Mouse (Mus musculus) liver, embryonic 15.5 days (tissue): ENCODE measurements around the gene Setmar. TPM values are rescaled to one million over a fixed set of nuclear protein-coding genes. Genes with fewer than 3 reads are reported as not detected.

ENCODE experiments used
- ATAC-seq: fragments of 200-750 bp; cut with Nextera tagmentation; 2 replicates; pipeline ENCODE4 v1.8.0; 2017; ENCODE audit warnings: moderate number of reproducible peaks, mild to moderate bottlenecking, moderate library complexity; ENCODE audit not compliant: insufficient read depth
- H3K27ac ChIP-seq: fragments of 300-500 bp; sonication (generic); replicated peaks from 2 replicates; pipeline ENCODE4 v1.5.1; 2015; ENCODE audit warnings: mild to moderate bottlenecking, inconsistent platforms
- H3K27me3 ChIP-seq: fragments of 300-500 bp; sonication (generic); 2 replicates; pipeline ENCODE4 v1.6.1; 2015; ENCODE audit warnings: mild to moderate bottlenecking, inconsistent platforms
- H3K36me3 ChIP-seq: fragments of 300-500 bp; sonication (generic); replicated peaks from 2 replicates; pipeline ENCODE4 v1.6.1; 2015; ENCODE audit warnings: moderate library complexity, mild to moderate bottlenecking, inconsistent platforms
- H3K4me1 ChIP-seq: fragments of 300-500 bp; sonication (generic); replicated peaks from 2 replicates; pipeline ENCODE4 v1.6.1; 2015; ENCODE audit warnings: inconsistent platforms
- H3K4me2 ChIP-seq: fragments of 300-500 bp; sonication (generic); 2 replicates; pipeline ENCODE4 v1.6.1; 2015; ENCODE audit warnings: moderate library complexity, mild to moderate bottlenecking, inconsistent platforms
- H3K4me3 ChIP-seq: fragments of 300-500 bp; sonication (generic); replicated peaks from 2 replicates; pipeline ENCODE4 v1.5.1; 2015; ENCODE audit warnings: mild to moderate bottlenecking, inconsistent platforms
- H3K9ac ChIP-seq: fragments of 300-500 bp; sonication (generic); 2 replicates; pipeline ENCODE4 v1.6.1; 2015; ENCODE audit warnings: moderate library complexity, mild to moderate bottlenecking, inconsistent platforms
- H3K9me3 ChIP-seq: fragments of 300-500 bp; sonication (generic); replicated peaks from 2 replicates; pipeline ENCODE4 v1.6.1; 2016; ENCODE audit warnings: inconsistent platforms
- WGBS: fragments of 180-500 bp; shearing (Covaris S2); methylation state at CpG from one replicate; pipeline ENCODE4 v1.1.7; 2015; ENCODE audit warnings: mixed read lengths; ENCODE audit not compliant: insufficient replicate concordance; 5-methylcytosine and 5-hydroxymethylcytosine counted together
- polyA plus RNA-seq: library from polyadenylated mRNA; unstranded; fragments of >200 nt; fragmentation: Nextera tagmentation; extraction: Ambion mirVana; gene quantifications from 2 replicates; pipeline ENCODE4 v1.2.1, GENCODE M21; 2015

Setmar gene
- polyA plus RNA-seq, 1 experiment from 2014 or later, result 1.7 TPM

DNA sequence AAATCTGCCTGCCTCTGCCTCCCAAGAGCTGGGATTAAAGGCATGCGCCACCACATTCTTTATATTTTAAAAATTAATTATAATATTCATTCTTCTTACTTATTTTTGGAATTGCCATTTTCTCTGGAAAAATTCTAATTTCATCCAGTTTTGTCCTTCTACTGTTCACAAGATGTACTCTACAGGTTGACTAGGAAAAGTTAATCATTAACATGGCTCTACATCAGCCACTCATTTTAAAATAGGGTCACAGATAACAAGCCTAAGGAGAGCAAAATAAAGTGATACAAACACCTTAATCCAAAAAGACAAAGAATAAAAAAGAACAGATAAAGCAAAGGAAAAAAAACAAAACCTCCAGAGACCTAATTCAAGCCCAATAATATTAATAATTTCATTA is 50.1 kb downstream of the Setmar start:
- no peaks in the 10 kb centered on the region for H3K9me3 ChIP-seq
- H3K4me2 ChIP-seq, result no peak overlapping the region
- H3K36me3 ChIP-seq, result no peaks in the 10 kb centered on the region
- WGBS, result 69% methylated on average over 1 of the region's 1 CpGs
- ATAC-seq, result no peak
- H3K27me3 ChIP-seq, result no peaks in the 10 kb centered on the region
- no peak overlapping the region for H3K9ac ChIP-seq
- no peak overlapping the region for H3K27ac ChIP-seq
- H3K4me3 ChIP-seq, result no peak overlapping the region
- no peaks in the 10 kb centered on the region for H3K4me1 ChIP-seq

DNA sequence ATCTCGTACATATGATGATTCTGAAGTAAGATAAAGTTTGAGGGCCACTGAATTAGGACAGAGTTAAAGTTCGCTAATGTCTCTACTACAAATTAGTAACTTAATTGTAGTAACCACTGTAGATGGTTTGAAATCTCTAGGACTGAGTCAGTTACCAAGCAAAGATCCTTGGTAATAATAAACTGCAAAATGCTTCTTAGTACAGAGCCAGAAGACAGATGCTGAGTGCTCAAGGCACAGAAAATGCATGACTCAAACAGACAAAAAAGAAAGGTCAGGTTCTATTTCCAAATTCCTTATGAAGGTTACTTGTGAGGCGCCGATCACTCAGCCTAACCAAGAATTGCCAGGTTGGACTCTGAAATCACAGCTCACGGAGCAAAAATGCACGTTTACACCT is 53.0 kb downstream of the Setmar start:
- Histone ChIP-seq H3K4me2 (no peak overlapping the region), H3K27me3 (no peaks in the 10 kb centered on the region), H3K9ac (no peak overlapping the region), H3K9me3 (no peaks in the 10 kb centered on the region), H3K4me3 (no peak overlapping the region), H3K4me1 (no peaks in the 10 kb centered on the region), H3K36me3 (no peaks in the 10 kb centered on the region), H3K27ac (no peak overlapping the region)
- no peak for ATAC-seq
- WGBS, result 71% methylated on average over 6 of the region's 6 CpGs

GRCm38 (mm10) chr6:108125474-108125873 is 60.6 kb downstream of the Setmar start:
- no peak overlapping the region for H3K4me2 ChIP-seq
- H3K4me3 ChIP-seq, result no peak overlapping the region
- 65% methylated on average over 1 of the region's 1 CpGs for WGBS
- ATAC-seq, result no peak
- H3K9ac ChIP-seq, result no peak overlapping the region
- H3K4me1 ChIP-seq, result no peaks in the 10 kb centered on the region
- no peaks in the 10 kb centered on the region for H3K9me3 ChIP-seq
- no peaks in the 10 kb centered on the region for H3K27me3 ChIP-seq
- no peak overlapping the region for H3K27ac ChIP-seq
- H3K36me3 ChIP-seq, result no peaks in the 10 kb centered on the region

DNA sequence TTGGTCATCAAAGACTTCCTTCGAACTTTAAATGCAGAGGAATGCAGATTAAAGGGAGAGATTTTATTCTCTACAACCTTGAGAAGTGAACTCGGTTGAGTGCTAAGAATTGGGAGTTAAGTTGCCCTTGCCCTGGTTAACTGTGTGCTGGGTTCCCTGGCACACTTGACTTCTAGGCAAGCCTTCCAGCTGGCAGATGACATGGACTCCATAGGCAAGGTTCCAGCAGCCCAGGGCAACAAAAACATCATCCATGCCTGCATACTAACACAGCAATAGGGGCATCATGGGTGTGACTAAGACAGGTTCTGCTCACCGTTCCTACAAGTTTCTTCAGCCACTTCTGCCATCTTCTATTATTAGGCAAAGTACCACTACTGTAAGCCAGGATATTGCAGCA is 61.8 kb downstream of the Setmar start:
- no peak overlapping the region for H3K4me3 ChIP-seq
- ATAC-seq, result no peak
- no peaks in the 10 kb centered on the region for H3K4me1 ChIP-seq
- 62% methylated on average over 3 of the region's 3 CpGs for WGBS
- no peaks in the 10 kb centered on the region for H3K27me3 ChIP-seq
- no peaks in the 10 kb centered on the region for H3K9me3 ChIP-seq
- H3K4me2 ChIP-seq, result no peak overlapping the region
- H3K27ac ChIP-seq, result no peak overlapping the region
- H3K9ac ChIP-seq, result no peak overlapping the region
- H3K36me3 ChIP-seq, result no peaks in the 10 kb centered on the region

Other genes starting within 250 kb of the Setmar start
- gene Sumf1, start 120.5 kb downstream of the Setmar start, polyA plus RNA-seq, result 8.5 and 8.7 TPM in 2 replicates
- 2.1 and 2.6 TPM in 2 replicates for gene Itpr1, start 148.1 kb downstream of the Setmar start, polyA plus RNA-seq